Mouse (Mus musculus) c-Kit-positive CD71-positive TER-119-positive erythroid progenitor cells, embryonic 14.5 days (primary cell): Measurements from ENCODE around the gene Gale.
"Not testable (repeated sequence)": the region's sequence is repeated elsewhere in the genome, so short reads cannot be mapped to it uniquely, and the experiment has no call there.

Experiments
- DNase-seq: peaks from one replicate; pipeline ENCODE4 v3.0.0-alpha.2; 2013; ENCODE audit warnings: low spot score

The Gale gene

GRCm38 (mm10) chr4:135963457-135964193 lies at the start of gene Gale:
Gene Gale (plus strand): TSS chr4:135963727.
- peak; percentile 96 for DNase-seq

DNA sequence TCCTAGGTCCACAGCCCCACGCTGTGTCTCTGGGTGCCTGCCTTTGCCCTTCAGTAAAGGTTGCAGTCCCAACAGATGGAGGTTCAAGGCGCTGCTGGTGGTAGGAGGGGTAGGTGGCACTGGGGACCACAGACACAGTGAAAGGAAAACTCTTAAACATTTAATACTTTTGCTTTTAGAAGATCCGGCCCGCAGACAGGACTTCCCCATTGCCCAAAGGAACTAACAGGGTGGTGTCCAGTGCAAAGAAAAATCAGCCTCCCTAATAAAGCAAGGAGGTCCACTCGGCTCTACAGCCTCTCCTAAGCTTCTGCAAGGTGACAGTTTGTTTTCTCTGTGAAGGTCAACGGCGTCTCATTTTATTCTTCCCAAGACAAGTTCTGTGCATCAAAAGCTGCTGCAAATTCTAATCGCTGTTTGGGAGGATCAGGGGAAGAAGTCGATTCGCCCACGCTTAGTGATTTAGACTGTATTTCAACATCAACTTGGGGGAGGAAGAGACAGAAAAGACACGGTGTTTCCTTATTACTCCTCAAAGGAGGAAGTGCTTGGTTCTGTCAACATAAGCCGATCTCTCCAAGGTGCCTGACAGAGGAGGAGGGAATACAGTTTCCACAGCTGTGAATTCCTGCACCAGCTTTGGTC lies 44.8 kb upstream of the Gale start:
- no peak for DNase-seq

GRCm38 (mm10) chr4:135919280-135919639 lies 44.3 kb upstream of the Gale start:
- DNase-seq = no peak

GRCm38 (mm10) chr4:135920304-135921241 lies 43.0 kb upstream of the Gale start, which contains the start of gene Fuca1:
Gene Fuca1 (plus strand): TSS chr4:135920735.
- DNase-seq = peak; percentile 97

DNA sequence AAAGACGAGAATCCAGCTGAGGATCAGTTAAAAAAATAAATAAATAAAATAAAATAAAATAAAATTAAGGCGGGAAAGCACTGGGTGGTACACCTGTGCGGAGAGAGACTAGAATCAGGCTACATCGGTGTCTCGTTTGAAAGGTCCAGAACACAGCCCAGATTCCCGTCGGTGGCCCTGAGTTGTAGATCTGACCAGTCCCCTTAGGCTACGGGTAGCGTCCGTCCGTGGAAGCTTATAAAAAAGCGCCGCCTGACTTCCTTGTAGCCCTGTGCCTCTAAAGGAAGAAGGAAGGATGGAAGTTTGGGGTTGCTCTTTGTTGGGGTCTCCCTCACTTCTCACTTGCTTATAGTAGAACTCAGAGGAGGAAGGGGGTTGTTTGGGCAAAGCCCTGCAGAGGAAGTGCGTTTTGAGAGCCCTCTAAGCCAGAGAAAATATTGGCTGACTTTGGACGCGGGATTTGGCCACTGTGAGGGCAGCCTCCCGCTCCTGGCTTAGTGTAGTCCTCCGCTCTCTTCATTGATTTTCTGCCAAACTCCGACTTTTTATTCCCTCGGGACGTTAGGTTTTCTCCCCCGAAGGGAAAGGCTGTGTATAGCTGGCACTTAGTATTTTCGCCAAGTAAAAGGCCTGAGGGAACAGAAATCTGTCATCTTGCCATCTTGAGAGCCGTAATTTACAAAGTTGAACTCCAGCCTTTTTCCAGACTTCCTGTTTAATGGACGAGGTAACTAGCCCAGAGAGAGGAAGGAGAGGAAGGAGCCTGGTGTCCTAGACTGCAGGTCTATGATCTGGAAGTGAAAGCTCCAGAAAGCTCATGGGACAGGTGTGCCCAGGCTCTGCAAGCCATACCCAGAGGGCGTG lies 42.0 kb upstream of the Gale start:
- no peak for DNase-seq

GRCm38 (mm10) chr4:135922190-135922589 lies 41.3 kb upstream of the Gale start:
- DNase-seq = no peak

GRCm38 (mm10) chr4:135924418-135924817 lies 39.1 kb upstream of the Gale start:
- no peak for DNase-seq

DNA sequence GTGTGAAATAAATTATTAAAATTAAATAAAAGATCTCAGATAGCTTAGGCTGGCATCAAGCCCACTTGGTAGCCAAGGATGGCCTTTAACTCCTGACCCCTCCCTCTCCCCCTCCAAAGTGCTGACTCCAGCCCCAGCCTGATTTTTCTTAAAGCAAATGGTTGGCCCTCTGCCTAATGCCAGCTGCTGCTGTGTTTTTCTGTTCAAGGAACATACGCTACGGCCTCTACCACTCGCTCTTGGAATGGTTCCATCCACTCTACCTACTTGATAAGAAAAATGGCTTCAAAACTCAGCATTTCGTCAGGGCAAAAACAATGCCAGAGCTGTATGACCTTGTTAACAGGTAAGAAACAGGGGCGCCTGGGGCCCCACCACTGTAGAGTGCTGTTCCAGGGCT lies 38.2 kb upstream of the Gale start:
- no peak for DNase-seq

DNA sequence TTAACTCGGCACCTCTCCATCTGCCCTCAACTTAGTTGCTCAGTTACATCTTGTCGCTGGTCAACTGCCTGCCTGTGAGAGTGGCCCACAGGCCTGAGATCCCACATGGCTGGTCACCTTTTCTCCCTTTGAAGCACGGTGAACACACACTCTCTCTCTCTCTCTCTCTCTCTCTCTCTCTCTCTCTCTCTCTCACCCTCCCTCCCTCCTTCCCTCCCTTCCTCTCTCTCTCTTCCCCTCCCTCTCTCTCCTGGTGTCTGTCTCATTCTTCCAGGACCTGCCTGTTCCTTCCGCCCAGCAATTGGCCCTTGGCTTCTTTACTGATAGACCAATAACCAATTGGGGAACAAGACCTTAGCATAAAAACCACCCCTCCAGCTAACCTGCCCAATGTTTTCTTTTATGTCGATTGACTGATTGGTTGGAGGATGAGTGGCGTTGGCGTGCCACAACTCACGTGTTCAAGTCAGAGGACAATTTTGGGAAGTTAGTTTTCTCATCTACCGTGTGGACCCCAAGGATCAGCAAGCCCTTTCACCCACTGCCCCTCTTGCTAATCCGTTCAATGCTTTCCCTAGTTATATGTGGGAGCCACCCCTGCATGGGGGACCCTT lies 37.2 kb upstream of the Gale start:
- DNase-seq = no peak

GRCm38 (mm10) chr4:135926861-135927260 lies 36.7 kb upstream of the Gale start:
- no peak for DNase-seq

- no peak for DNase-seq
Observed at GRCm38 (mm10) chr4:135928376-135928775, 35.2 kb upstream of the Gale start.

- DNase-seq = no peak
Observed at GRCm38 (mm10) chr4:135929405-135929804, 34.1 kb upstream of the Gale start.

DNA sequence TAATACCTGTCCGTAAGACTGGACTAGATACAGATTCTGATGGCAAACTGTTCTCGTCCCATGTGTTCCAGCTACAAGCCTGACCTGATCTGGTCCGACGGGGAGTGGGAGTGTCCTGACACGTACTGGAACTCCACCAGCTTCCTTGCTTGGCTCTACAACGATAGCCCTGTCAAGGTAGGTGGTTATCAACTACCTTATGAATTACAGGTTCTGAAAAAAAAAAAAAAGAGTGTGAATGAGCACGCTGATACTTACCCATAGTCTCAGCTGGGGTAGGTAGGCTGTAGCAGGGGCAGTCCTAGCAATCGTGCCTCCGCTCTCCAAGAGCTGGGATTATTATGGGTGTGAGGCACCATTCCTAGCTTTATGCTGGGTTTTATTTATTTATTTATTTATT lies 33.7 kb upstream of the Gale start:
- no peak for DNase-seq

DNA sequence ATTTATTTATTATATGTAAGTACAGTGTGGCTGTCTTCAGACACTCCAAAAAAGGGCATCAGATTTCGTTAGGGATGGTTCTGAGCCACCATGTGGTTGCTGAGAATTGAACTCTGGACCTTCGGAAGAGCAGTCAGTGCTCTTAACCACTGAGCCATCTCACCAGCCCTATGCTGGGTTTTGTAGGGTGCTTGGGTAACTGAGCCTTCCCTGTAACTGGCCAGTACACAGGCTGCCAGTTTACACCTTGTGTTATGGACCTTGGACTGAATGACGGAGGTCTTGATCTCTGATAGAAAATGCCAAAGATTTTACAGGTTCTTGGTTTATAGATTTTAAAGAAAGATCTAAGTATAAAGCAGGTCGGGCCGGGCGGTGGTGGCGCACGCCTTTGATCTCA lies 33.3 kb upstream of the Gale start:
- DNase-seq = no peak

GRCm38 (mm10) chr4:135931832-135932231 lies 31.7 kb upstream of the Gale start:
- no peak for DNase-seq

- no peak for DNase-seq
Observed at GRCm38 (mm10) chr4:135934708-135935500, 28.6 kb upstream of the Gale start.

DNA sequence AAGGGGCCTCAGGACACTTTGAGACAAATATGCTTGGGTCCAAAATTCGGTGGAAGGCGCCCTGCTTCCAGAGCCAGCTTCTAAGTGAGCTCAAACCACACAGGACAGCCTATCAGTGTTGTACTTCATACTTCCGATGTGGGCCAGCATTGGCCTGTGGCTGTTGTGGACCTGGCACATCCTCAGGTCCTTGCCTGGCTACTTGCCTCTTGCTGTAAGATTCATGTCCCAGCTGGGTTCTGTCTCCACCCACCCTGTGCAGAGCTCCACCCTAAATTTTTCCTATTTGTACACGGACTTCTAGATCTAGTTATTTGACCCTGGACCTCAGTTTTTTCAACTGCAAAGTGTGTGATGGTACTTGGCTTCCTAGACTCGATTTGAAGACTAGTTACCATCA lies 28.0 kb upstream of the Gale start:
- DNase-seq = no peak

DNA sequence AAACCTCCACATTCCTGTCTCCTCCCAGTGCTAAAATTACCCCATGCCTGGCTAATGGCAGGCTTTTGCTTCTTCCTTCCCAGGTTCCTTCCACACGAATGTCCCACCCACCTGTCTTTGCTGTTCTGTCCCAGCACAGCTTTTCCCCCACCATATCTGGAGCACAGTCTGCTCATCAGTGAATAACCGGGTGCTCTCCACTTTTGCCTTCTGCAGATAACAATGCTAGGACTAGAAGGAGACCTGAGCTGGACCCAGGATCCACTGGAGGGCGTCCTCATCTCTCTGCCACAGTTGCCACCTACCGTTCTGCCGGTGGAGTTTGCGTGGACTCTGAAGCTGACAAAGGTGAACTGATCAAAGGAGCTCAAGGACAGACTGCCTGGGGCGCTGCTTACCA lies 24.7 kb upstream of the Gale start:
- no peak for DNase-seq

GRCm38 (mm10) chr4:135941026-135941425 lies 22.5 kb upstream of the Gale start:
- DNase-seq = not testable (repeated sequence)

DNA sequence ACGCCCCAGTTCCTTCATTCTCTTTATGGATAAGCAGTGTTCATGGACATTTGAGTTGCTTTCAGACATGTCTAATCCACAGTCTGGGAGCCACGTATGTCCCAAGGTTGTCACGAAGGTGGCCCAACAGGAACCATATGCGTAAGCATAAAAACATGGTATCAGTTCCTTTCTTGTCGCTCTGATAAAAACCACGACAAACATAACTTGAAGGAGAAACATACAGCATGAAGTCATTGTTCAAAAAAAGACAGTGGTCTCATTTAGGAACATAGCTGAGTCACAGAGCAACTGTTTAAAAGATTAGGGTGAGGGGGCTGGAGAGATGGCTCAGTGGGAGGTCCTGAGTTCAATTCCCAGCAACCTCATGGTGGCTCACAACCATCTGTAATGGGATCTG lies 21.3 kb upstream of the Gale start:
- DNase-seq = no peak
